Mouse (Mus musculus): ENCODE data around the gene Ints5.
"Not testable (repeated sequence)": the region's sequence is repeated elsewhere in the genome, so short reads cannot be mapped to it uniquely, and the experiment has no call there.

Gene Ints5

DNA sequence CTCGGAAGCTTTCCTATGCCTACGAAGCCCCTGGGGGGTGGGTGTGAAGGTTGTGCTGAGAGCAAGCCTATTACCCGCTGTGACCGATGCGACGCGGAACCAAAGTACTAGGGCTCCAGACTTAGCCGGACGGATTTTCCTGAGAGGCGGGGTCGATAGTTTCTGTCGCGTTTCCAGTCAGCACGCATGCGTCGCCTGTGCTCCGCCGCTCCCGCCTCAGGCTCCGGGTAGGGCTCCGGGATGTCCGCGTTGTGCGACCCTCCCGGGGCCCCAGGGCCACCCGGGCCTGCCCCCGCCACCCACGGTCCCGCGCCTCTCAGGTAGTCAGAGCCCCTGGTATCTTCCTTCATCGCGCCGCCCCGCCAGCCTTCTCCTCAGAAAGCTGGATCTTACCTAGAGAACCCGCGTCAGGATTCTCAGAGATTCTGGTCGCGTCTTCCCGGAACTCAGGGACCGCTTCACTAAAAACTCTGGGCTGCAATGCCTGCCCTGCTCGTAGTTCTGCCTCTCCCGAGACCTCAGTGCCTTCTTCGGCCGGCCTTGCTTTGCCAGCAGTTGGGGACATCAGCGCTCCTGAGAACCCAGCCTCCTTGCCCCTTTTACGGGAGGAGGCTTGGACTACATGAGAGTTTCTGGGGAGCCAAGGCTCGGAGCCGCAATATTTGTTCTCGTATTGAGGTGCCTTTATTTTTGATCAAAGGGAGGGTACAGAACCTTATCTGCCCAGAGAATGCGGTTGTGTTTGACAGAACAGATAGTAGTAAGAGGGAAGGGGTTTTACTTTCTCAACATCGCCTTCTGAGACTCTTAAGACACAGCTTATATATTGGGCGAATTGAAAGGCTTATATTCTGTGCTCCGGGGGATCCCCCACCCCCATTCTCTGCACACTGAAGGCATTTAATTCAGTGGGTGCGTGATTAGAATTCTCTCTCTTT lies at the start of gene Ints5:
Ints5 (plus strand) TSS at position 177 of the 938 bp plus-strand sequence.
- peak; percentile 87 to 88 for DNase-seq

DNA sequence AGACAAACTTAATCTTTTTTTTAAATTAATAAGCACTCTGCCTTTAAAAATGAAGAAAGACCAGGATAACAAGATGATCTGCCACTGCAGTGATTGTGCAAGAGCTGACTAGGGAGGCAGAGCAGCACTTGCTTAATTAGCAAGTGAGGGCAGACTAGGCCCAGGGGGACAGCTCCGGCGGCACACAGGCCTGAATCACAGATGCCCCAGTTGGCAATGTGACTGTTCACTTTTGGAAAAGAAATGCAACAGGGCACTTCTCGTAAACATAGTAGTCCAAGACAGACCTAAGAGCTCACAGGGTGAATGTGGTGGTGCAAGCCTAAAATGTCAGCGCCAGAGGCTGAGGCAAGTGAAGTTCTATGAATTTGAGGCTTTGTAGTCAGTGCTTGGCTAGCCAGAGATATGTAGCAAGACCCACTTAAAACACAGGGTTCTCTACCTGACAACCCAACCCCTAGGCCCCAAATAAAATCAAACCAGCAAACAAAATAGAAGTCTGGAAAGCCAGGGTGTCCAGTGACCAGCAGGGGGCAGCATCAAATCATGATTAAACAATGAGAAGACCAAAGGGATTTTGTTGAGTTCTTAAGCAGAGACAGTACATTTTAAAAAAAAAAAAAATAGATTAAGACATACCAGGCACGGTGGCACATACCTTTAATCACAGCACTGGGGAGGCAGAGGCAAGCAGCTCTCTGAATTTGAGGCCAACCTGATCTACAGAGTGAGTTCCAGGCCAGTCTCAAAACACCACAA lies 48.3 kb upstream of the Ints5 start:
- peak; percentile 90 to 91 for DNase-seq

DNA sequence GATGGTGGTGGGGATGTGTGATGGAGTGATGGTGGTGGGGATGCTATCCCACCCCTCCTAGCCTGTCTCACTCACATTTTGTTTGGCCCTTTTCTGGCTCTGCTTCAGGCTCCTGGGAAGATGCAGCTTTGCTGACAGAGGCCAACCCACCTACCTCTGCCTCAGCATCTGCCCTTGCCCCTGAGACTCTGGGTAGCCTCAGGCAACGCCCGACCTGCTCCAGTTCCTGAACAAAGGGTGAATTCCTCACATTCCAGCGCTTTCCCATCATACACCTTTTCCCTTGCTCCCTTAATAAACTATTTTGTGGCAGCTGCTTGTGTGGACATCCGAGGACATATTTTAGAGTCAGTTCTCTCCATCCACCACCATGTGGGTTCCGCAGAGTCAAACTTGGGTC lies 44.4 kb upstream of the Ints5 start:
- DNase-seq: no peak

DNA sequence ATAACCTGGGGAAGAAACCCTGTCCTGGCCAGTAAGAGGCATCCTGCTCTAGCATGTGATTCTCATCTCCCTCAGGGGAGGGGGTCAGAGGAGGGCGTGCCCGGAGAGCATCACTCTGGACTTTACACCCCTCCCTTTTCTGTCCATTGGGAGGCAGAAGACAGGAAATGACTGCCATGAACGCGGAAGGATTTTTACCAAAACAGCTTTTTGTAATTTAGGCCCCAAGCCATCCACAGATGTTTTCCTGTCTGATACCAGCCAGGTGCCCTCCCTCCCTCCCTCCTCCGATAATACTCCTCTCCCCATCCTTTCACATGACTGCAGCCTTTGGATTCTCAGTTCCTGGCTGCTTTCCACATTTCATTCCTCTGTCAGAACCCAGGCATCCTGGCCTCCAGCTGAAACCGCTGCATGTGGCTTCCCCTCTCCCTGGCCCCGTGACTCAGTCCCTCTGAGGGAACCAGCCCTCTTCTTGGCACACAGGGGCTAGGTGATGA lies 42.4 kb upstream of the Ints5 start, which contains the start of gene Lrrn4cl:
Lrrn4cl (plus strand) TSS at position 367 of the 500 bp plus-strand sequence.
- no peak for DNase-seq

DNA sequence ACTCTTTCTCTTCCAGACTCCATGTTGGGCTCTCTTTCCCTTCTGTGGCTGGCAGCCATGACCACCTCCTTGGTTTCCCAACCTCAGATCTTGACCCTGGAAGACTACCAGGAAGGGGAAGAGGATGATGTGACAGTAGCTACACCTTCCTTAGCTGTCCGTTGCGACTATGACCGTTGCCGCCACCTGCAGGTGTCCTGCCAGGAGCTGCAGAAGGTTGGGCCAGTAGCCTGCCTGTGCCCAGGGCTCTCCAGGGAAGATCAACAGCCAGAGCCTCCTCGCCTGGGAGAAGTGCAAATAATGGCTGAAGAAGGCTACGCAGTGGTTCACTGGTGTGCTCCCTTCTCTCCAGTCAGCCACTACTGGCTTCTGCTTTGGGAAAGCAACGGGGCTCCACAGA lies 41.2 kb upstream of the Ints5 start:
- DNase-seq: no peak

DNA sequence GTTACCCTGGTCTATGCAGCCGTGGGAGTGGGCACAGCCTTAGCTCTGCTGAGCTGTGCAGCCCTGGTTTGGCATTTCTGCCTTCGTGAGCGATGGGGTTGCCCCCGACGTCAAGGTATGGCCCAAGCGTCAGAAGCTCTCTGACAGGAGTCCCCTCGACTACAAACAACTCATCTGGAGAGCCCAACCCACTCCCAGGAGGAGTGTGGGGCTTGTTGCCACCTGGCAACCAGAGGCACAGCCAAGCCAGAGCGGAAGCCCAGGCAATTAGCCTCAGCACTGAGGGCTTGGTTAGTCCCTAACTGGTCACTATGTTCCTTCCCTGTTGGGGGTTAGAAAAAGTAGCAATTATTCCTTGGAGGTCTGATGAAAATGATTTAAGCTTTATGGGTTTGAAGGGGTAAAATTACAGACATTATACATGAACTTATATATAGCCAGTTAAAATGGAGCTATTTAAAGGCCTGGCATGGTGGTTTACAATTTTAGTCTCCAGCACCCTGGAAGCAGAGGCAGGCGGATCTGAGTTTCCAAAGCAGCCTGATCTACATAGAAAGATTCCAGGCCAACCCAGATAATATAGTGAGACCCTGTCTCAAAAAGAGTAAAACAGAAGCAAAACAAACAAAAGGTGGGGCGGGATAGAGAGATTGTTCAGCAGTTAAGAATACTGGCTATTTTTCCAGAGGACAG lies 40.4 kb upstream of the Ints5 start:
- no peak for DNase-seq

DNA sequence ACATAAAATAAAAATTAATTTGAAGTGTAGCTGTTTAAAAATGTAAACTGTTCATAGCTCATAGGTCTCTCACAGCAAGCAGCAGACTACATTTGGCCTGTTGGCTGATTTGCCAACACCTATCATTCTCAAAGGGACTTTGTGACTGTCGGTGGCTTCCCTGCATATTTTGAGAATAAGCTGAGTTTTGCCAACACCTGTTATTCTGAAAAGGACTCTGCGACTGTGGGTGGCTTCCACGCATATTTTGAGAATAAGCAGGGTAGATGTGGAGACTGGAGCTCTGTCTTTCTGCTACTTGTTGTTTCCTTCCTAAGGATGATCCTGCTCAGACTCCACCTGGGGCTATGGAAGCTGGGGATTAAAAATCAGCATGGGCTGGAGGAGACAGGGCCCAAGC lies 39.7 kb upstream of the Ints5 start:
- no peak for DNase-seq

DNA sequence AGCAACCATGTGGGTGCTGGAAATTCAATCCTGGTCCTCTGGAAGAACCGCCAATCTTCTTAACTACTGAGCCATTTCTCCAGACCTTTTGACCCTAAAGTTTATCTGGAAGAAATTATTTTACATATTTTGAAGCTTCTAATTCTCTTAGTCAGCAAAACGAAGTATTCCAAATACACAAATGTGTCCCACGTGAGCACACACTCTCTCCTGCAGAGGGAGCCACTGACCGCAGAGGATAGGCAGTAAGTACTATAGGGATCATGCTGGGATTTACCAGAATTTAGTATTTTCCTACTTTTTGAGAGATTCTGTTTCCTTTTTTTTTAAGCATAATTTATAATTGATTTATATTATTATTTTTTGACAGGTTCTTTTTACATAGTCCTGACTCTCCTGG lies 35.1 kb upstream of the Ints5 start:
- peak; percentile 41 to 46 for DNase-seq

DNA sequence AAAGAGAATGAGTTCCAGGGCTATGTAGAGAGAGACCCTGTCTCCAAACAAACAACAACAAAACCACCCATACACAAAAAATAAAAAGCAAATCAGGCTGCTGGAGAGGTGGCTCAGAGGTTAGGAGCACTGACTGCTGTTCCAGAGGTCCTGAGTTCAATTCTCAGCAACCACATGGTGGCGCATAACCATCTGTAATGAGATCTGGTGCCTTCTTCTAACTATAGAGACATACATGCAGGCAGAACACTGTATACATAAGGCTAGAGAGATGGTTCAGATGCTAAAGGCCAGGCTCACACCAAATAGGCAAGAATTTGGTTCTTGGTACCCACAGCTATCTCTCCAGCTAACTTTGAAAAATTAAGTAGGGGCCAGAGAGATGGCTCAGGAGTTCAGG lies 33.8 kb upstream of the Ints5 start:
- DNase-seq: peak; percentile 59 to 61

DNA sequence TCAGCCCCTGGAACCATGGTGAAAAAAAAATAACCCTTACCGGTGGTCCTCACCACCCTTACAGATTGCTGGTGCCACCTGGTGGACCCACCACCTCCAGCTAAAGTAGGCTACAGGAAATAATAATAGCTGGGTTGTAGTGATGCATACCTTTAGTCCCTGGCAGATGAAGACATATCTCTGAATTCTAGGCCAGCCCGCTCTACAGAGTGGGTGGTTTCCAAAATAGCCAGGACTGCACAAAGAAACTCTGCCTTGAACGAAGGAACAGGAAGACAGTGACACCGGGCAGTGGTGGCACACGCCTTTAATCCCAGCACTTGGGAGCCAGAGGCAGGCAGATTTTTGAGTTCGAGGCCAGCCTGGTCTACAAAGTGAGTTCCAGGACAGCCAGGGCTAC lies 28.5 kb upstream of the Ints5 start:
- DNase-seq: no peak

DNA sequence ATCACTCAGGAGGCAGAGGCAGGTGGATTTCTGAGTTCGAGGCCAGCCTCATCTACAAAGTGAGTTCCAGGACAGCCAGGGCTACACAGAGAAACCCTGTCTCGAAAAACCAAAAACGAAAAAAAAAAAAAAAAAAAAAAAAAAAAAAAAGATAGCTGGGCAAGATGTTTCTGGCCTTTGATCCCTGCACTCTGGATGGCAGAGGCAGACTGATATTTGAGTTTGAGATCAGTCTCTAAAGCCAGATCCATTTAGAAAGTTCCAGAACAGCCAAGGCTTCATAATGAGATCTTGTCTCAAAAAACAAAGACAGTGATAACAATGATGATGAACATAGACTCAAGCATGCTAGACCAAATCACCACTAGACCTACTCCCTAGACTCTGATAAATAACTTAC lies 22.4 kb upstream of the Ints5 start:
- not testable (repeated sequence) for DNase-seq

DNA sequence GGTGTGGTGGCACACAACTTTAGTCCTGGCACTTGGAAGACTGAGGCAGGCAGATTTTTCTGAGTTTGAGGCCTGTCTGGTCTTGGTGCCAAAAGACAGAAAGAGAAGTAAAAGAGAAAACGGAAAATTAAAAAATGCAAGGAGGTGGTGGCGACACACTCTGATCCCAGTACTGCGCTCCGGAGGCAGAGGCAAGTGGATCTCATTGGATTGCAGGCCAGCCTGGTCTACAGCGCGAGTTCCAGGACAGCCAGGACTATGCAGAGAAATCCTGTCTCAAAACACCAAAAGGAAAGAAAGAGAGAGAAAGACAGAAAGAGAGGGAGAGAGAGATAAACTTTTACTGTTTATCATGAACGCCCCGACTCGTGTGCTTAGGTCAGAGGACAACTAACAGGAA lies 22.0 kb upstream of the Ints5 start:
- DNase-seq: no peak

DNA sequence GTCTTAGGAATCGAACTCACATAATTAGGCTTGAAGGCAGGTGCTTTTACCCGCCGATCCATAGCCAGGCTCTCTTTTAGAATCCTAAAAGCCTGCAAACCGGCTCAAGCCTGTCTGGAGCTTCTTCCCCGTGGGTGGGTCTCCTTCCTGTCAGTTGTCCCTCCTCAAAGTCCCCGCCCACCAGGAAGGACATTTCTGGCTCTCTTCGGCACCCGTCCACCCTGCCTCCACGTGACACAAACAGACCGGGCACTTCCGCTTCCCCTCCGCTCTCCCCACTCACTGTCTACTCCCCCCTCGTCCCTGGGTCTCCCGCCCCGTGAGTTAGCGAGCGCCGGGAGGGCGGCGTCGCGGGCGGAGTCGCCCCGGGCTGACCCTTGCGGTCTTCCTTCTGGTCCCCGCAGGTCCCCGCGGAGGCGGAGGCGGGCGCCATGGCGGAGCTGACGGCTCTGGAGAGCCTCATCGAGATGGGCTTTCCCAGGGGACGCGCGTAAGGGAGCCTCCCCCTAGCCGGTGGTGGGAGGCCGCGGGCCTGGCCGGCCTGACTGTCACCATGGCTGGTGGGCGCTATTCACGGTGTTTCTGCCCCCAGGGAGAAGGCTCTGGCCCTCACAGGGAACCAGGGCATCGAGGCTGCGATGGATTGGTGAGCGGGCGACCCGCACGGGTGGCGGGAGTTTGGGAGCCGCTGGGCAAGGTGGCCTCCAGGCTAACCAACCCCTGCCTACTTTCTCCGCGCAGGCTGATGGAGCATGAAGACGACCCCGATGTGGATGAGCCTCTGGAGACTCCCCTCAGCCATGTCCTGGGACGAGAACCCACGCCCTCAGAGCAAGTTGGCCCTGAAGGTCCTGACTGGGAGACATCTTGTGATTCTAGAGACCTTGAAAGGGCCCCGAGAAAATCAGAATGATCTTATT lies 21.3 kb upstream of the Ints5 start, which contains the start of gene Ubxn1:
Ubxn1 (plus strand) TSS at position 230 of the 920 bp plus-strand sequence.
- DNase-seq: peak; percentile 93 to 94

DNA sequence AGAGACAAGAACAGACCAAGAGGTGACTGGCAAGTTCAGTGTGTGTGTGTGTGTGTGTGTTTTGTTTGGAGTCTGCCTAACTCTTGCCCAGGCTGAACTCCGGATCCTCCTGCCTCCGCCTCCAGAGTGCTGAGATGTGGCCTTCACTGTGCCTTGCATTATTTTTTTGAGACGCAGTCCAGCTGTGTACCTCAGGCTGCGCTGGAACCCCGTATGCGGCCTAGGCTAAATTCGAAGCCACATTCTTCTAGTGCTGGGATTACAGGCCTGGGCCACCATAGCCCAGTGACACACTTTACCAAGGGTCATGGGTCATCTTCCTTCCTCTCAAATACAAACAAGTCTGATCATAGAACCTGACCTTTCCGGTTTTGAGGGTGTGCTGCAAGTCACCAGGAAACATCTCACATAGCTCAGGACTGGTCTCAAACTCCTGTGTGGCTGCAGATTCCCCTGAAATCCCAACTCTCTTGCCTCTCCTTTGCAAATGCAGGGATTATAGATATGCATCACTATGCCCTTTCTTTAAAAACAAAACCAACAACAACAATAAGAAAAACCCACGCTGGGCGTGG lies 20.5 kb upstream of the Ints5 start:
- DNase-seq: no peak

DNA sequence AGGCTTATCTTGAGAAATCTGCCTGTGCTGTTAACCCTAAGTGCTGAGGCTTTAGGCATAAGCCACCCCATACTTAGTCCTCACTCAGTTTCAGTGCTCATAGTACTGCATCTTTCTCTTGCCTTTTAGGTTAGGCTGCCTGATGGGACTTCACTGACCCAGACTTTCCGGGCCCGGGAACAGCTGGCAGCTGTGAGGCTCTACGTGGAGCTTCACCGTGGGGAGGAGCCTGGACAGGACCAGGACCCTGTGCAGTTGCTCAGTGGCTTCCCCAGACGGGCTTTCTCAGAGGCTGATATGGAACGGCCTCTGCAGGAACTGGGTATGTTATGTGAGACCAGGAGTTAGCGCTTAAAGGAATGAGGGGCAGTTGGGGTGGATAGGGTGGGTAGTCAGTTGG lies 17.8 kb upstream of the Ints5 start:
- DNase-seq: no peak

DNA sequence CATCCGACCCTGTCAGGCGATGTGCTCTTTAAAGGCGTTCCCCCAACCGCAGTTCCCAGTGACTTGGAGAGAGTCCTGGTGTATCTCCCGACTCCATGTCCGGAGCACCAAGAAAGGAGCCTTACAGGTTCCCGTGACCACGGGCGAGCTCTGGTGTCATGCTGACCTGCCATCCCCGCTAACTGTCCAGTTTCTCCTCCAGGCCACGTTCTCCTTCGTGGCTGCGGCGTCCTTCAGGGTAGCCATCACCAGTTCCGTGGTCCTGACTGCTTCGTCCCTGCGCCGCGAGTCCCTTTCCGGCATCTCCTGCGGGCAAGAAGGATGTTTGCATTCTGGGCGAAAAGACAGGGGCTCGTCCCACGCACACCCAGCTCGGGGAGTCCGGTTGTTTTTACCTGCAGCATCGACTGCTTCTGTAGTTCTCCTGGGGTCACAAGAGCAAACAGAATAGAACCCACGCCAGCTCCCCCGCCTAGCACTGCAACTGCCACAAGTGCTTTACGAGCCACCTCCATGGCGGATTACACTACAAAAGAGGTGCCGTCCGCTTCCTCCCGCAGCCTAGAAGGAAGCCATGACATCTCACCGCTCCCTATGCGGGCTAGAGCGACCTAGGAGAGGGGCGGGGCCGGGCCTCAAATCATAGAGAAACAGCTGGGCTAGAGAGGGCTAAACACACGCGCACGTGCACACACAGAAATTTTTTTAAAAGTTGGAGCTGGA lies 12.3 kb upstream of the Ints5 start, which contains the start of gene Uqcc3:
Uqcc3 (minus strand) TSS at position 613 of the 723 bp plus-strand sequence.
- DNase-seq: peak; percentile 90 to 91

DNA sequence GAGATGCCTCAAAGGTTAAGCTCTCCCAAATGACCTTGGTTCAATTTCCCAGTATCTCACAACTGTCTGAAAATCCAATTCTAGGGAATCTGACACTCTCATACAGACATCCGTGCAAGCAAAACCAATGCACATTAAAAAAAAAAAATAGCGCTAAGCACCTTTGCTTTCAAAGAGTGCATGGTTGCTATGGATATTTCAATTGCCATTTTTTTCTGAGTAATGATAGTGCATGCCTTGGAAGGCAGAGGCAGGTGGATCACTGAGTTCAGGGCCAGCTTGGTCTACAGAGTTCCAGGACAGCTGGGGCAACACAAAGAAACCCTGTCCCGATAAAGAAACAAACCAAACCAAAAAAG lies 11.8 kb upstream of the Ints5 start:
- DNase-seq: no peak

DNA sequence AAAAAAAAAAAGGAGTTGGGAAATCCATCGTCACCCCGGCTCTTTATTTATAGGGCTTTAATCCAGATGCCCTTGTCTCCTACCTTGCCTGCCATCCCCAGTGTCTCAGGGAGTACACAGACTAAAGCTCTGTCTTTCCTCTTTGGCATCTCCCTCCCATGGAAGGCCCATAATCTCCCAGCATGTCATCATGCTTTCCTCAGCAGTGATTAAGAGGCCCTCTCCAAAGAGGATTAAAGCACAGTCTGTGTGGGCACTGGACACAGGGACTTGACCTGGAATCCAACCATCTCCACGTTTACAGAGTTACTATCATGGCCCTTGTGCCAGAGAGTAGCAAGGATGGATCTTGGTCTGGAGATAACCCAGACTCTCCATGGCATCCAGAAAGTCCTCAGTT lies 9.2 kb upstream of the Ints5 start, which contains the start of the genes Lbhd1 and Gm49403:
Lbhd1 (plus strand) TSS at position 117 of the 400 bp plus-strand sequence.
Gm49403 (plus strand) TSS at position 315 of the 400 bp plus-strand sequence.
- no peak for DNase-seq

DNA sequence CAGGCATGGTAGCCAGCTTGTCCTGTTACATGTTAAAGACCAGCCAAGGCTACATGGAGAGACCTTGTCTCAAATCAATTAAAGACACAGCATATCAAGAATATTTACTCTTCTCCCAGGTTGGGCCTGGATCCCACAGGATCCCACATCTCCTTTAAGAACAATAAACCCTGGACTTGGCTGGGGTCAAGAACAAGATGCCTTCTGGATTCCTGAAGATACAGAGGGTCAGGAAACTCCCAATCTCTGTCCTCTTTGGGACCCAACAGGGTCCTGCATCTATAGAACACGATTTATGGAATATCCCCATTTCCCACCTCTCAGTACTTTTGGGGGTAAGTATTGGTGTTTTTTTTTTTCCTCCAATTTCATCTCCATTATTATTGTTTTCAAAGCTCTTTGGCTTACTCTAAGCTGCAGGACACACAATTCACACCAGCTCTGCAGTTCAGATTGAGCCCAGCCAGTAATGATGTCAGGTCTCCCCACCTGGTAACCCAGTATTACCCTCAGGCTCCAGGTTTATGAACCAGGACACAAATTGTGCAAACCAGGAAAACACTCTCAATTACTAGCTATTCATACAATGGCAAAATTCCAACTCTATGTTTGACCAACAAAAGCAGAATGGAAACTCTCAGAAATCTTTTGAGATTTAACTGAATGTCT lies 5.8 kb upstream of the Ints5 start:
- DNase-seq: no peak
